Mouse (Mus musculus): ENCODE data around the gene 2810459M11Rik.
A peak's percentile ranks its signal among the peaks of the same experiment; 100 is the strongest.

Gene 2810459M11Rik

DNA sequence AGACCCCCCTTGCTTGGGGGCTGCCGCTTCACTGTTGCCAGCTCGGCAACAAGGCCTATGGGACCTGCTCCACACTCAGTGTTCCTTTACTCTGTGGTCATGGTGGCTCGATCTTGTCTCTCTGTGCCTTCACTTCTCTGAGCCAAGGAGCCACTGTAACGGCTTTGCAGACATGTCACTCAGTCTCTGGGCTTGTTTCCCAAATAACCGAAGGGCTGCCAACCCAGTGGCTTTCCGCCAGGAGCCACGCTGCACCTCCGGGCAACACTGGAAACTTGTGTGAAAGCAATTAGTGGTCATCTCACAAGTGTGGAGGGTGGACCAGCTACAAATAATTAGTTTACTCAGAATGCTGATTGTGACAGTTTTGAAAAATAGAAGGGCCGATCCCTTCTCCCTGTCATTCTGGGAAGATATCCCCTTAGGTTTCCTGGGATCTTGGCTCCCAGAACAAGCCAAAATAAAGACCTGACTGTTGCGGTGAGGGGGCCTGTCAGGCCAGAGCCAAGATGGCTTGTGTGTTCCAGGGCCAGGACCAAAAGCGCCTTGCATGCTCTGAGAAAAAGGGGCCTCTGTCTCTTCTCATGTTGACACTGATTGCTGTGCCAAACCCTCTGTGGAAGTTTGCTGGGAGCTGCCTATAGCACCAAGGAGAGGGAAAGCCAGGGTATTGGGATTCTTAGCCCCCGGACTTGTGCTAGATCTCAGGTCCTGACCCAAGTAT, 7.7 kb downstream of the 2810459M11Rik start:
- DNase-seq = no peak

DNA sequence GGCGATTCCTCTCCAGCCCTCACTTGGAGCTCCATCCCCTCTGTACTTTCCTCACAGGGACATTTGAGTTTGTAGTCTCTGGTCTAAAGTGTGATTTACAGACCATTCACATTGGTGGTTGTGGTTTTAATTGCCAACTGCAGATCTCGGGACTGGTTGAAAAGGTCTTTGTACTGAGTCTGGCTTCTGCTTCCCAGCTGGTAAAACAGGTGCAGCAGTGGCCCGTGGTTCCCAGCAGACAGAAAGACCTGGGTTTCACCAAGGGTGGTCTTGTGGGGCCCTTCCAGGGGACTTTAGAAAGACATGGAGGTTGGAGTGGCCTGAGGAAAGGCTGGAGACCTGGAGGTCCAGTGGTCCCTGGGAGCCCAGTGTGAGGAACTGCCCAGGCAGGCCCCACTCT, 9.3 kb downstream of the 2810459M11Rik start:
- no peak for DNase-seq

DNA sequence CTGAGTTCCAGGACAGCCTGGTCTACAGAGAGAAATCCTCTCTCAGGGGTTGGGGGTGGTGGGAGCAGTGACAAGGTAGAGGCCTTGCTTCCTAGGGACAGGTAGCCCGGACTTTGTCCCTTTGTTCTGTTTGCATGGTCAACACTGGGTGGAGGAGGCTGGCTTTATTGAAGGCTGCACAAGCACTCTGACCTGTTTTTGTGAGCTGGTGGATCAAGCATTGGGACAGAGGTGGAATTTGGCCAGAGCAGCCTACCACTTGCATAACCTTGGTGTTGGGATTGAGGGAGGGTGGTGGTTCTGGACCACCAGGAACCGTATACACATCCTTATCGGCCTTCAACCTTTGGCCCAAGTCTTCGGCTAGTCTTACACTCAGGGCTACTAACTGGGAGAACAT, 10.6 kb downstream of the 2810459M11Rik start:
- DNase-seq = peak; percentile 50

DNA sequence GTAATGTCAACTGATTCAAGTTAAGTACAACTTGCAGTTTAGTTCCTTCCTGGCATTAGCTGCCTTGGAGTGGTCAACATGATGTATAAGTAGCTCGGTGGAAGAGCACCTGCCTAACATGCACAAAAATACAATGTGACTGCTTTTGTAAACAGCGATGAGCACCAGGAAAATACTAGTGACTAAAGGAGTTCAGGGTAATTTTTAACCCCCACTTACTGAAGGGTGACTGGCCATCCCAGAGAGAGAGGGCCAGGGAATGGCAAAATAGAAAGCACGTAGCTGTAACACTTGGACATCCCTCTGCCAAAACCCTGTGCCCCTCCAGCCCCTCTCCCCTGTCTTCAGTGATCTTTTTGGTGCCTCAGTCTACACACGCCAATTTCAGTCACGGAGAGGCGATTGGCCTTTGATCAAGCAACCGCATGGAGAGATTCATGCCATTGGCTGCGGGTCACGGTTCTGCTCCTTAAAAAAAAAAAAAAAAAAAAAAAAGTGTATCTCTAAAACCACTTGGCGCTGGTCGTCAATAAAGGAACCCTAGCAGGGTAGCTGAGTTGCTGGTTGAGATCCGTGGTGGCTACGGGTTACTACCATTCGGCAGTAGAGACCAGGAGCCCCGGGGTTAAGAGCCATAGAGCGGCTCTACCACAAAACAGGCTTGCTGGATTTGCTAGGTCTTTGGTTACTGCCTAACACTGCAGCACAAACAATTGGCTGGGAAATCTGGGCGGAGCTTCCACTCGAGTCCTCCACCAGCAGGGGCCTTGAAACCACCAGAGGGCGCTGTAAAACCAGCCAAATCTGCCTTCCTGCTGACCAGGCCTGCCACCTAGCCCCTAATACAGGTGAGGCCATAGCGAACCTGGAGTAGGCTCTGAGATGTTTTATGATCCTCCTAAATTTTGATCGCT, 13.4 kb downstream of the 2810459M11Rik start:
- DNase-seq = peak; percentile 94

DNA sequence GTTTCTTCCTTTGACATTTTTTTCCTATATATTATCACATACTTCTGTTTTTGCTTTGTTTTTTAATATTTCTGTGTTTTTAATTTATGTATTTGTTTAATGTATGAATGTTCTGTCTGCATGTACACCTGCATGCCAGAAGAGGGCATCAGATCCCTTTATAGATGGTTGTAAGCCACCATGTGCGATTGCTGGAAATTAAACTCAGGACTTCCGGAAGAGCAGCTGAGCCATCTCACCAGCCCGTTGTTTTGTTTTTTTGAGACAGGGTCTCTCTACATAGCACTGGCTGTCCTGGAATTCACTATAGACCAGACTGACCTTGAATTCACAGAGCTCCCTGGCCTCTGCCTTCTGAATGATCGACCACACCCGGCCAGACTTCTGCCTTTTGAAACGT, 16.9 kb downstream of the 2810459M11Rik start:
- no peak for DNase-seq

DNA sequence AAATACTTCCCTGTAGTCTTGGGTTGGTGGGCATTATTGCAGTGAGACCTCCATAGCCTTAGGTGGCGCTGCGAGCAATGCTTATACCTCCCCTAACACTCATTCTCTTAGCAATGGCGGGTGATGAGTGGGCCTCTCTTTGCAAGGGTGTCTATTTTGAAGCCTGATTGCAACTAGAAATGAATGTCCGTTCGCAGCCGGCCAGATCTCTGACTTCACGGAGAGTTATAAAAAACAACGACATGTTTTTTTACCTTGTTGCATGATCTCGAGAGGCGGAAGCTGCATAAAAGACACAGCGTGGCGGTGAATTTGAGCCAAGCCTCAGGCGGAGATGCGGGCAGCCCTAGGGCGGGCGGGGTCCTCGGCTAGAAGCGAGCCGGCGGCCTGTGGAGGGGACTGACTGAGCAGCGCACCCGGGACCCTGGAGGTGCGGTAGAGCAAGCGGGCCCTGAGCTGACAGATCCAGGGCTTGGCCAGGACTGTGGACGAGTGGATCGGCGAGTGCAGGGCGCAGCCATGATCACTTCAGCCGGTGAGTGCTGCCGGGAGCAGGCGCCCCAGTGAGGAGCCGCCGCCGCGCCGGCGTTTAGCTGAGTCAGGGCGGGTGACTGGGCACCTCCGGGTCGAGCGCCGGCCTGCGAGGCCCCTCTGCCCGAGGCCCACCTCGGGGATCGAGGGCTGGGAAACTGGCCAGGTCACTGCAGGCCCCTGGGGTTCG, 18.8 kb downstream of the 2810459M11Rik start, which contains the start of gene Psmd1:
Gene Psmd1, plus strand, starts transcription at position 117 of the 721 bp plus-strand sequence.
- DNase-seq = peak; percentile 90

DNA sequence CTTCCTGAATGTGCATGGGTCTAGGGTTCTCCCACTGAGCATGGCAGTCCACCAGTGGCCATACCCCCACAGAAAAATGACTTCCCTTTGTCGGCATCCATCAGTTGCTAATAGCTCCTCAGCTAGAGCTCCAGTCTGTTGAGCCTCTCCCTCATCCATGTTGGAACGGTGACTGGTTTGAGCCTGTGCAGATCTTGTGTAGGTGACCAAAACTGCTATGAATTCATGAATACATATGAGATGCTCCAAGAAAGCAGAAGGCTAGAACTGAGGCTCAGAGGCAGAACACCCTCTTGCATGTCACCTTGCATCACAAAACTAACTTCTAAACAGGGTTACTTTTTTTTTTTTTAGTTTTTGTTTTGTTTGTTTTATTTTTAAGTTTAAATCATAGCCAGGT, 30.9 kb downstream of the 2810459M11Rik start:
- DNase-seq = no peak

DNA sequence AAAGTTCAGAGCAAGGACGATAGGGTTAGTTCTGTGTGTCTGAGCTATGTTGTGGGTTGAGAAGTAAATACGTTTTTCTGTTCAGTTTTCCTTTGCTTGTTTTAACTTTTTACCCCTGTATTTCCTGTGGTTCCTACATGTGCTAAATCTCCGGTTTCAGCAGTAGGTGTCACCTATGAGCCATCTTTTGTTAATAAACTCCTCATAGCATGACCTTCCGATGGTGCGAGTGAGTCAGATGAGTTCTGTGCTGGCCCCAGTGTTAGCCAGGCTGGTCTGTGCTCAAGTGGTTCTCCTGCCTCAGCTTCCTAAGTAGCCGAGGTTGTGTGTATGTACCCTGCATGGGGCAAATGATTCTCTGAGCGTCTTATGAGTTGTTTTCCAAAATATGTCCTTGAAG, 48.8 kb downstream of the 2810459M11Rik start:
- no peak for DNase-seq

DNA sequence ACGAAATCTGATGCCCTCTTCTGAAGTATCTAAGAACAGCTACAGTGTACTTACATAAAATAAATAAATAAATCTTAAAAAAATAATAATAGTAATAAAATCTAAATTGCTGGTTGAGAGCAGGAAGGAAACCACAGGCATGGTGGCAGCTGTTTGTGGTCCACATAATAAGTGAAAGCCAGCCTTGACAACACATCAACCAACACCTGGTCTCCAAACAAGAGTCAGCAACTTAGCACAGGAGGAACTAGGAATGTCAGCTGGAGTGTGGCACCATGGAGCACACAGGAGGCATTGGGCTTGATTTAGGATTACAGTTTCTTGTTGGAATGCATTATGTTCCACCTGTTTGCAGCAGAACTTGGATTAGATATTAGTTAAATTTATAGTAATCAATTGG, 59.4 kb downstream of the 2810459M11Rik start:
- no peak for DNase-seq
